Mouse (Mus musculus): ENCODE data around the gene Esx1. TPM values are rescaled to one million over a fixed set of nuclear protein-coding genes. Genes with fewer than 3 reads are reported as not detected.
A peak's percentile ranks its signal among the peaks of the same experiment; 100 is the strongest.

Gene Esx1
- polyA plus RNA-seq, 1 experiment from 2014 or later = not detected

DNA sequence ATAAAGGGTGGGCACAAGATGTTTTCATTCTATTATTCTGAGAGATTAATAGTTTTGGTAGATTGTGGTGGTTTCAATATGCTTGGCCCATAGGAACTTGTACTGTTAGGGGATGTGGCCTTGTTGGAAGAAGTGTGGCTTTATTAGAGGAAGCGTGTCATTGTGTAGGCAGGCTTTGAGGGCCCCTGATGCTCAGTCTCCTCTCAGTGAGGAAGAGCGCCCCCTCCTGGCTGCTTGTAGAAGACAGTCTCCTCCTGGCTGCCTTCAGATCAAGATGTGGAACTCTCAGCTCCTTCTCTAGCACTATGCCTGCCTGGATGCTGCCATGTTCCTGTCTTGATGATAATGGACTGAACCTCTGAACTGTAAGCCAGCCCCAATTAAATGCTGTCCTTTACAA, 20.7 kb upstream of the Esx1 start:
- H3K4me3 ChIP-seq (ENCODE audit: low read length) = no peak overlapping the region
- 26% methylated on average over 2 of the region's 2 CpGs for WGBS
- no peaks in the 10 kb centered on the region for H3K27me3 ChIP-seq (ENCODE audit: control insufficient read depth, insufficient read depth, low read length)
- no peak overlapping the region for H3K9ac ChIP-seq (ENCODE audit: low read depth, low read length)
- no peak overlapping the region for H3K27ac ChIP-seq (ENCODE audit: low read depth, low read length)
- H3K36me3 ChIP-seq (ENCODE audit: control insufficient read depth, insufficient read depth, low read length) = no peaks in the 10 kb centered on the region
- H3K4me1 ChIP-seq (ENCODE audit: control insufficient read depth, insufficient read depth, low read length) = no peaks in the 10 kb centered on the region
- ATAC-seq (ENCODE audit: low FRiP score, low TSS enrichment) = no peak
- no peaks in the 10 kb centered on the region for H3K9me3 ChIP-seq (ENCODE audit: control insufficient read depth, low read length)
- H3K4me2 ChIP-seq (replicated peaks; ENCODE audit: low read depth, low read length) = no peak overlapping the region

GRCm38 (mm10) chrX:137141669-137142068, 19.8 kb upstream of the Esx1 start:
- ATAC-seq (ENCODE audit: low FRiP score, low TSS enrichment) = peak; percentile 68; the same call in 1 of the 2 replicates
- no peak overlapping the region for H3K4me2 ChIP-seq (replicated peaks; ENCODE audit: low read depth, low read length)
- H3K4me3 ChIP-seq (ENCODE audit: low read length) = no peak overlapping the region
- H3K9me3 ChIP-seq (ENCODE audit: control insufficient read depth, low read length) = no peaks in the 10 kb centered on the region
- H3K9ac ChIP-seq (ENCODE audit: low read depth, low read length) = no peak overlapping the region
- H3K36me3 ChIP-seq (ENCODE audit: control insufficient read depth, insufficient read depth, low read length) = no peaks in the 10 kb centered on the region
- 27% methylated on average over 6 of the region's 6 CpGs for WGBS
- no peak overlapping the region for H3K27ac ChIP-seq (ENCODE audit: low read depth, low read length)
- no peaks in the 10 kb centered on the region for H3K27me3 ChIP-seq (ENCODE audit: control insufficient read depth, insufficient read depth, low read length)
- H3K4me1 ChIP-seq (ENCODE audit: control insufficient read depth, insufficient read depth, low read length) = no peaks in the 10 kb centered on the region

GRCm38 (mm10) chrX:137127542-137127941, 5.7 kb upstream of the Esx1 start:
- H3K27me3 ChIP-seq (ENCODE audit: control insufficient read depth, insufficient read depth, low read length) = peaks cover 50% of the 10 kb centered on the region
- no peak overlapping the region for H3K4me2 ChIP-seq (replicated peaks; ENCODE audit: low read depth, low read length)
- 17% methylated on average over 17 of the region's 17 CpGs for WGBS
- no peak overlapping the region for H3K9ac ChIP-seq (ENCODE audit: low read depth, low read length)
- H3K36me3 ChIP-seq (ENCODE audit: control insufficient read depth, insufficient read depth, low read length) = no peaks in the 10 kb centered on the region
- no peaks in the 10 kb centered on the region for H3K9me3 ChIP-seq (ENCODE audit: control insufficient read depth, low read length)
- no peaks in the 10 kb centered on the region for H3K4me1 ChIP-seq (ENCODE audit: control insufficient read depth, insufficient read depth, low read length)
- no peak overlapping the region for H3K27ac ChIP-seq (ENCODE audit: low read depth, low read length)
- no peak for ATAC-seq (ENCODE audit: low FRiP score, low TSS enrichment)
- no peak overlapping the region for H3K4me3 ChIP-seq (ENCODE audit: low read length)

GRCm38 (mm10) chrX:137119675-137120423, 2.0 kb downstream of the Esx1 start:
- no peak overlapping the region for H3K9ac ChIP-seq (ENCODE audit: low read depth, low read length)
- no peaks in the 10 kb centered on the region for H3K4me1 ChIP-seq (ENCODE audit: control insufficient read depth, insufficient read depth, low read length)
- 32% methylated on average over 52 of the region's 52 CpGs for WGBS
- no peak for ATAC-seq (ENCODE audit: low FRiP score, low TSS enrichment)
- H3K27me3 ChIP-seq (ENCODE audit: control insufficient read depth, insufficient read depth, low read length) = peaks cover 68% of the 10 kb centered on the region
- no peaks in the 10 kb centered on the region for H3K36me3 ChIP-seq (ENCODE audit: control insufficient read depth, insufficient read depth, low read length)
- H3K27ac ChIP-seq (ENCODE audit: low read depth, low read length) = no peak overlapping the region
- H3K4me3 ChIP-seq (ENCODE audit: low read length) = peak overlapping the region; percentile 15; the same call in 1 of the 2 replicates
- no peaks in the 10 kb centered on the region for H3K9me3 ChIP-seq (ENCODE audit: control insufficient read depth, low read length)
- H3K4me2 ChIP-seq (replicated peaks; ENCODE audit: low read depth, low read length) = peak overlapping the region; percentile 22; the same call in 1 of the 2 replicates

DNA sequence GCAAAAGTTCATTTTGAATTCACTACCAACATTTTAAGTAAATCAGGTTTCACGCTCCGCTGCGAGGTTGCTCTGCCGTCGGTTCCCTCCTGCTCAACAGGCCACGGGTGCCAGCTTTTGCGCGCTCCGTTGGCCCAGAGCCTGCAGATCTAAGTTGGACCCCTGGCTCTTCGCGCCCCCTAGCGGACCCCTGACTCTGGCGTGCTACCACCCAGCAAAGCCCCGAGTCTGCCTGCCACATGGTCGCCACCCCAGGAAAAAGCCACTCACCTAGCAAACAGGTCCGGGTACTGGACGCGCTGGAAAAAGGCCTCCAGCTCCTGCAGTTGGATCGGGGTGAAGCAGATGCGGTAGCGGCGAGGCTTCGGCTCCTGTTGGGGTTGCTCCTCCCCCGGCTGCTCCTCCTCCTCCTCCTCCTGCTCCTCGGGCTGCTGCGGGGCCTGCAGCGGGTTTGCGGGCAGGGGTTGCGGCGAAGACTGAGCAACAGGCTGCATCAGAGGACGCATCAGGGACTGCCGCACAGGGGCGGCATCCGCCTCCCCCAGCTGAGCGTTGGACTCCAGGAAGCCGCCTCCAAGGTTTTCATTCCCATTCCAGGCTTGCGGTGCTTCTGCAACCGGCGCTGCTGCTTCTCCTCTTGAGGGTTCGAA, 3.7 kb downstream of the Esx1 start:
- no peaks in the 10 kb centered on the region for H3K4me1 ChIP-seq (ENCODE audit: control insufficient read depth, insufficient read depth, low read length)
- no peak overlapping the region for H3K27ac ChIP-seq (ENCODE audit: low read depth, low read length)
- WGBS = 23% methylated on average over 40 of the region's 40 CpGs
- ATAC-seq (ENCODE audit: low FRiP score, low TSS enrichment) = peak; percentile 83
- H3K4me2 ChIP-seq (replicated peaks; ENCODE audit: low read depth, low read length) = peak overlapping the region; percentile 15; the same call in 1 of the 2 replicates
- H3K9me3 ChIP-seq (ENCODE audit: control insufficient read depth, low read length) = no peaks in the 10 kb centered on the region
- H3K9ac ChIP-seq (ENCODE audit: low read depth, low read length) = no peak overlapping the region
- no peaks in the 10 kb centered on the region for H3K36me3 ChIP-seq (ENCODE audit: control insufficient read depth, insufficient read depth, low read length)
- peaks cover 66% of the 10 kb centered on the region for H3K27me3 ChIP-seq (ENCODE audit: control insufficient read depth, insufficient read depth, low read length)
- 0 out of 2 replicates have a peak overlapping the region, but pooled peaks have one; percentile 4 for H3K4me3 ChIP-seq (ENCODE audit: low read length)

- peaks cover 29% of the 10 kb centered on the region for H3K27me3 ChIP-seq (ENCODE audit: control insufficient read depth, insufficient read depth, low read length)
- H3K36me3 ChIP-seq (ENCODE audit: control insufficient read depth, insufficient read depth, low read length) = no peaks in the 10 kb centered on the region
- H3K4me2 ChIP-seq (replicated peaks; ENCODE audit: low read depth, low read length) = no peak overlapping the region
- WGBS = 30% methylated on average over 12 of the region's 13 CpGs
- no peaks in the 10 kb centered on the region for H3K9me3 ChIP-seq (ENCODE audit: control insufficient read depth, low read length)
- H3K4me1 ChIP-seq (ENCODE audit: control insufficient read depth, insufficient read depth, low read length) = no peaks in the 10 kb centered on the region
- no peak overlapping the region for H3K9ac ChIP-seq (ENCODE audit: low read depth, low read length)
- ATAC-seq (ENCODE audit: low FRiP score, low TSS enrichment) = no peak
- no peak overlapping the region for H3K27ac ChIP-seq (ENCODE audit: low read depth, low read length)
- H3K4me3 ChIP-seq (ENCODE audit: low read length) = no peak overlapping the region
These were observed 15.4 kb downstream of the Esx1 start for GRCm38 (mm10) chrX:137106498-137106897.

DNA sequence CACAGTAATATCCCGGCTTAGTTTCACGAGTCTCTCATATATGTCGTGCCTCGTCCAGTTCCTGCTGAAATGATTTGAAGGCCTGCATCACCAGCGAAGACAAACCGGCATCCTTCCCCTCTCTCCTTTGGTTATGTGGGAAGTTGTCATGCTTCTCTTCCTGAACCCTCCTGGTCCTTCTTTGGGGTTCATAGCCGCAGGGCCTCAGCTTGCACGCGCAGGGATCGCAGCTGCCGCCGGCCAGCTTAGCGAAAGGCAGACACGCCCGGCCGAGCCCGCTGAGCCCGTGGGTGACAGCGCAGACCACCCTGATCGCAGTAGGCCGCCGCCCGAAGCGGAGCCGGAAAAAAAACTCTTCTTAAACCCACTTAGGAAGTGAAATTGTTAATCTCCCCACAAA, 17.4 kb downstream of the Esx1 start:
- H3K4me3 ChIP-seq (ENCODE audit: low read length) = no peak overlapping the region
- ATAC-seq (ENCODE audit: low FRiP score, low TSS enrichment) = no peak
- H3K27ac ChIP-seq (ENCODE audit: low read depth, low read length) = no peak overlapping the region
- peaks cover 35% of the 10 kb centered on the region for H3K27me3 ChIP-seq (ENCODE audit: control insufficient read depth, insufficient read depth, low read length)
- no peak overlapping the region for H3K4me2 ChIP-seq (replicated peaks; ENCODE audit: low read depth, low read length)
- no peaks in the 10 kb centered on the region for H3K4me1 ChIP-seq (ENCODE audit: control insufficient read depth, insufficient read depth, low read length)
- no peak overlapping the region for H3K9ac ChIP-seq (ENCODE audit: low read depth, low read length)
- WGBS = 29% methylated on average over 25 of the region's 25 CpGs
- no peaks in the 10 kb centered on the region for H3K36me3 ChIP-seq (ENCODE audit: control insufficient read depth, insufficient read depth, low read length)
- H3K9me3 ChIP-seq (ENCODE audit: control insufficient read depth, low read length) = no peaks in the 10 kb centered on the region

All from kidney, embryonic 14.5 days (tissue).